Mouse (Mus musculus) lung, postnatal 0 days (tissue): ENCODE data around the gene Tango6. TPM values are rescaled to one million over a fixed set of nuclear protein-coding genes. Genes with fewer than 3 reads are reported as not detected.

ENCODE experiments used
- ATAC-seq: fragments of 200-750 bp; cut with Nextera tagmentation; 2 replicates; pipeline ENCODE4 v1.8.0; 2017; ENCODE audit warnings: moderate library complexity
- DNase-seq: peaks from one replicate; pipeline ENCODE4 v3.0.0-alpha.2; 2016; ENCODE audit warnings: low spot score
- H3K27ac ChIP-seq: fragments of 300-500 bp; sonication (generic); 2 replicates; pipeline ENCODE4 v1.5.1; 2014; ENCODE audit warnings: antibody characterized with exemption, mild to moderate bottlenecking, low read length, mixed read lengths
- H3K27me3 ChIP-seq: fragments of 300-500 bp; sonication (generic); replicated peaks from 2 replicates; pipeline ENCODE4 v1.6.1; 2014; ENCODE audit warnings: low read length, mixed read lengths; ENCODE audit not compliant: insufficient read depth
- H3K36me3 ChIP-seq: fragments of 300-500 bp; sonication (generic); 2 replicates; pipeline ENCODE4 v1.6.1; 2014; ENCODE audit warnings: low read length, mixed read lengths; ENCODE audit not compliant: insufficient read depth
- H3K4me1 ChIP-seq: fragments of 300-500 bp; sonication (generic); 2 replicates; pipeline ENCODE4 v1.6.1; 2014; ENCODE audit warnings: antibody characterized with exemption, low read depth, low read length, mixed read lengths; ENCODE audit not compliant: insufficient read depth
- H3K4me2 ChIP-seq: fragments of 300-500 bp; sonication (generic); replicated peaks from 2 replicates; pipeline ENCODE4 v1.6.1; 2014; ENCODE audit warnings: low read depth, mild to moderate bottlenecking, low read length, moderate library complexity, mixed read lengths
- H3K4me3 ChIP-seq: fragments of 300-500 bp; sonication (generic); 2 replicates; pipeline ENCODE4 v1.5.1; 2014; ENCODE audit warnings: low read depth, low read length
- H3K9ac ChIP-seq: fragments of 300-500 bp; sonication (generic); replicated peaks from 2 replicates; pipeline ENCODE4 v1.6.1; 2014; ENCODE audit warnings: low read depth, mild to moderate bottlenecking
- H3K9me3 ChIP-seq: fragments of 300-500 bp; sonication (generic); 2 replicates; pipeline ENCODE4 v1.6.1; 2016; ENCODE audit warnings: low read length, mixed read lengths
- CTCF ChIP-seq: IDR thresholded peaks from 2 replicates; pipeline ENCODE4 v1.5.1; 2016; ENCODE audit warnings: antibody characterized with exemption, mild to moderate bottlenecking
- EP300 ChIP-seq: IDR thresholded peaks from 2 replicates; pipeline ENCODE4 v1.6.1; 2016; ENCODE audit warnings: antibody characterized with exemption, mild to moderate bottlenecking, control low read depth
- WGBS: fragments of 180-500 bp; shearing (Covaris S2); extraction: QIAGEN DNeasy Blood & Tissue Kit; methylation state at CpG from one replicate; pipeline ENCODE4 v1.1.7; 2014; 5-methylcytosine and 5-hydroxymethylcytosine counted together
- polyA plus RNA-seq: library from polyadenylated mRNA; unstranded; fragments of >200 nt; fragmentation: Nextera tagmentation; extraction: Ambion mirVana; gene quantifications from 2 replicates; pipeline ENCODE4 v1.2.1, GENCODE M21; 2015

Tango6 gene
- polyA plus RNA-seq, 1 experiment from 2014 or later: 3.5 TPM

DNA sequence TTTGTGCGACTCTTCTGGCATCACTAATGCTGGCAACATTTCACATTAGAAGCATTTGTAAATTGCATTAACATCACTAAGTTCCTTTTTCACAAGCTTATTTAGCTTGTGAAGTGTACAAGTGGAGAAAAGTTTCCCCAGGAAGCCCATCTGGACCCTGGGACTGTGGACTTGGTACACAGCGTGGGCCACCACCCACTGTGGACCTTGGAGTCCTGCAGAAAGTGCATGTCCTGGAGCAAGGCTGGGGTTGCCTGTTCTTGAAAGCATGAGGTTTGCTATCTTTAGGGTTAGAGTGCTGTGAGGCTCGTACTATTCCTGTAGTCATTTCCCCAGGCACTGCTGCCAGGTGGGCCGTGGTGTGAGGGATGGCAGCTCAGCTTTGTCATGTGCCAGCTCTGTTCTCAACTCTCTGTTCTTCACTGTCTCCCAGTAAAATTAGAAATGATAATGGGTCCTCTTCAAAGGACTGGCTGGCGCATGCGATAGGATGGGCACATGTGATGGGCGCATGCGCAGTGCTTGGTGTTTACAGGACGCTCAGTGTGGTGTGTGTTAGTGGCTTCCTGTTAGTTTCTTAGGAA, 87.8 kb downstream of the Tango6 start:
- no peak overlapping the region for H3K9ac ChIP-seq
- no peak for TF ChIP-seq EP300
- no peak for TF ChIP-seq CTCF
- 94% methylated on average over 9 of the region's 9 CpGs for WGBS

DNA sequence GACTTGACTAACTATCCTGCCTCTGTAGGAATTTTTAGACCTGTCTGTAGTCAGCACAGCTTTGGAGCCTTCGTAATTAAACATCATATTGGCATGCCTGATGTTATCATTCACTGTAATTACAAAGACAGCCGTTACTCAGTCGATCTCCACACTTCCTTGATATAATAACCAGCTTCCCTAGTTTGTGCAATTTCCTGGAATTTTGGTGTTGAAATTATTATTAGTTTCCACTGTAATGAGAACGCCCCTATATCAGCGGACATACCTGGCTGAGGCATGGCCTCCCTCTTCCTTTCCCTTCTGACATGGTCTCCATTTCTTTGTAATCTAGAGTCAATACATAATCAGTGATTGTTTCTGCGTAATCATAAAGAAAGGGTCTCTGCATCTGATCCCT, 89.2 kb downstream of the Tango6 start:
- H3K4me2 ChIP-seq: no peak overlapping the region
- no peak overlapping the region for H3K4me3 ChIP-seq
- DNase-seq (no peak), ATAC-seq (no peak)
- no peaks in the 10 kb centered on the region for H3K36me3 ChIP-seq
- no peaks in the 10 kb centered on the region for H3K9me3 ChIP-seq
- H3K9ac ChIP-seq: no peak overlapping the region
- H3K27ac ChIP-seq: no peak overlapping the region
- TF ChIP-seq EP300: no peak
- TF ChIP-seq CTCF: no peak
- H3K27me3 ChIP-seq: no peaks in the 10 kb centered on the region
- no peaks in the 10 kb centered on the region for H3K4me1 ChIP-seq
- WGBS: 63% methylated on average over 6 of the region's 6 CpGs

More for the DNA sequence above, 87.8 kb downstream of the Tango6 start:
- DNase-seq (no peak), ATAC-seq (no peak)
- no peak overlapping the region for H3K27ac ChIP-seq
- no peak overlapping the region for H3K4me3 ChIP-seq
- no peaks in the 10 kb centered on the region for H3K36me3 ChIP-seq
- H3K4me1 ChIP-seq: no peaks in the 10 kb centered on the region
- H3K9me3 ChIP-seq: no peaks in the 10 kb centered on the region
- no peak overlapping the region for H3K4me2 ChIP-seq
- no peaks in the 10 kb centered on the region for H3K27me3 ChIP-seq

- no peak for DNase-seq
- WGBS: 81% methylated on average over 3 of the region's 3 CpGs
- TF ChIP-seq CTCF (no peak), EP300 (no peak)
Measured at GRCm38 (mm10) chr8:106772501-106772900, 89.6 kb downstream of the Tango6 start.

GRCm38 (mm10) chr8:106774567-106775320, 91.9 kb downstream of the Tango6 start:
- Histone ChIP-seq H3K27me3 (no peaks in the 10 kb centered on the region), H3K4me3 (no peak overlapping the region), H3K9ac (no peak overlapping the region), H3K4me2 (no peak overlapping the region), H3K27ac (no peak overlapping the region), H3K9me3 (no peaks in the 10 kb centered on the region), H3K36me3 (no peaks in the 10 kb centered on the region), H3K4me1 (no peaks in the 10 kb centered on the region)
- ATAC-seq (no peak), DNase-seq (no peak)
- 77% methylated on average over 8 of the region's 8 CpGs for WGBS
- TF ChIP-seq EP300: no peak
- TF ChIP-seq CTCF: no peak

More at GRCm38 (mm10) chr8:106772501-106772900, 89.6 kb downstream of the Tango6 start:
- Histone ChIP-seq H3K4me2 (no peak overlapping the region), H3K9ac (no peak overlapping the region), H3K4me1 (no peaks in the 10 kb centered on the region), H3K4me3 (no peak overlapping the region), H3K27me3 (no peaks in the 10 kb centered on the region), H3K9me3 (no peaks in the 10 kb centered on the region), H3K36me3 (no peaks in the 10 kb centered on the region), H3K27ac (no peak overlapping the region)
- no peak for ATAC-seq

GRCm38 (mm10) chr8:106789623-106790022, 106.8 kb downstream of the Tango6 start:
- Histone ChIP-seq H3K4me1 (no peaks in the 10 kb centered on the region), H3K27me3 (no peaks in the 10 kb centered on the region), H3K9ac (no peak overlapping the region), H3K4me2 (no peak overlapping the region), H3K27ac (no peak overlapping the region), H3K9me3 (no peaks in the 10 kb centered on the region), H3K4me3 (no peak overlapping the region), H3K36me3 (no peaks in the 10 kb centered on the region)
- DNase-seq: no peak
- WGBS: 76% methylated on average over 4 of the region's 4 CpGs
- TF ChIP-seq CTCF: no peak
- TF ChIP-seq EP300: no peak
- no peak for ATAC-seq

- 96% methylated on average over 2 of the region's 2 CpGs for WGBS
- TF ChIP-seq CTCF (no peak), EP300 (no peak)
- H3K4me3 ChIP-seq: no peak overlapping the region
- no peak for ATAC-seq
- H3K4me2 ChIP-seq: no peak overlapping the region
- no peaks in the 10 kb centered on the region for H3K9me3 ChIP-seq
- DNase-seq: no peak
- H3K9ac ChIP-seq: no peak overlapping the region
- no peaks in the 10 kb centered on the region for H3K36me3 ChIP-seq
- no peaks in the 10 kb centered on the region for H3K27me3 ChIP-seq
- no peaks in the 10 kb centered on the region for H3K4me1 ChIP-seq
- H3K27ac ChIP-seq: no peak overlapping the region
Measured at GRCm38 (mm10) chr8:106794820-106795219, 112.0 kb downstream of the Tango6 start.
